Mouse (Mus musculus) heart, embryonic 10.5 days (tissue): ENCODE data around the gene Slc24a3. TPM values are rescaled to one million over a fixed set of nuclear protein-coding genes. Genes with fewer than 3 reads are reported as not detected.
A peak's percentile ranks its signal among the peaks of the same experiment; 100 is the strongest.

Source experiments
- DNase-seq: peaks from one replicate; pipeline ENCODE4 v3.0.0-alpha.2; 2017; ENCODE audit warnings: low spot score
- H3K27ac ChIP-seq: fragments of 300-500 bp; sonication (generic); 2 replicates; pipeline ENCODE4 v1.5.1; 2016; ENCODE audit warnings: mild to moderate bottlenecking
- H3K27me3 ChIP-seq: fragments of 300-500 bp; sonication (generic); 2 replicates; pipeline ENCODE4 v1.6.1; 2016; ENCODE audit warnings: mild to moderate bottlenecking; ENCODE audit not compliant: poor library complexity, insufficient read depth, severe bottlenecking
- H3K36me3 ChIP-seq: fragments of 300-500 bp; sonication (generic); 2 replicates; pipeline ENCODE4 v1.6.1; 2016; ENCODE audit warnings: mild to moderate bottlenecking, moderate library complexity
- H3K4me1 ChIP-seq: fragments of 300-500 bp; sonication (generic); 2 replicates; pipeline ENCODE4 v1.6.1; 2016; ENCODE audit warnings: mild to moderate bottlenecking
- H3K4me3 ChIP-seq: fragments of 300-500 bp; sonication (generic); 2 replicates; pipeline ENCODE4 v1.5.1; 2016; ENCODE audit warnings: mild to moderate bottlenecking, moderate library complexity
- H3K9me3 ChIP-seq: fragments of 300-500 bp; sonication (generic); 2 replicates; pipeline ENCODE4 v1.6.1; 2016; ENCODE audit warnings: mild to moderate bottlenecking, moderate library complexity
- WGBS: fragments of 180-500 bp; shearing (Covaris S2); methylation state at CpG from one replicate; pipeline ENCODE4 v1.1.7; 2016; 5-methylcytosine and 5-hydroxymethylcytosine counted together
- polyA plus RNA-seq: library from polyadenylated mRNA; unstranded; fragments of >200 nt; fragmentation: Nextera tagmentation; extraction: Ambion mirVana; gene quantifications from 2 replicates; pipeline ENCODE4 v1.2.1, GENCODE M21; 2016

Gene Slc24a3
- polyA plus RNA-seq, 1 experiment from 2014 or later, result 2.2 TPM

DNA sequence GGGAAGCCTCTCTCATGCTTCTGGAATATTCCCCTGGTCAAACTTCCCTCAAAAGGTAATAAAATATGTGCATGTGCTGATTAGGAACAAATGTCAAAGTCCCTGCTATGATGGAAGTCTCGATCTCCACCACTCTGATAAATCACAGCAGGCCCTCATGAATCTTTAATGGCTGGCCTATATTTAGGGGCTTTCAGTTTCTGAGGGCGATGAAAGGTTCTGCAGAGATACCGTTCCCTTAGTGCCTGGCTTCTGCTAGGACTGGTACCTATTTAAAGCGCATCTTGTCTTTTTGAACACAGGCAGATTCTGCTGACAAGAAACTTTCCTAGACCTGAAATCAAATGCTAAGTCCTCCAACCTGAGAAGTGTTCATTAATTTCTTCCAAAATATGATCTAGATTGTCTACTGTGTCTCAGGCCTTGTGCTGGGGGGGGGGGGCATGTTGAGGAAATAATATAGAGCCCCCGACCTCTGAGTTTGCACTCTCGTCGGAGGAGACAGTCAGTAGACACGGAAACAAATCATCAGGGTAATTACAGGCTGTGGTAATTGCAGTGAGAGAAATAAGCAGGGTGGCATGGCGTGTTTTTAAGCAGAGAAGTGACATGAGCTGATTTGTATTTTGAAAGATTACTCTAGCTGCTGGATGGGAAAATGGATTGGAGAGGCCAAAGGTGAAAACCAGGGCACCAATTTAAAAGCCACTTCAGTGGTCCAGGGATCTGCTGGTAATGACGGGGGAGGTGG is 230.1 kb downstream of the Slc24a3 start:
- Histone ChIP-seq H3K36me3 (no peaks in the 10 kb centered on the region), H3K27me3 (no peaks in the 10 kb centered on the region), H3K4me1 (peaks cover 27% of the 10 kb centered on the region), H3K9me3 (no peaks in the 10 kb centered on the region), H3K27ac (peak overlapping the region; percentile 70), H3K4me3 (no peak overlapping the region)
- DNase-seq, result peak; percentile 64
- 31% methylated on average over 10 of the region's 10 CpGs for WGBS

DNA sequence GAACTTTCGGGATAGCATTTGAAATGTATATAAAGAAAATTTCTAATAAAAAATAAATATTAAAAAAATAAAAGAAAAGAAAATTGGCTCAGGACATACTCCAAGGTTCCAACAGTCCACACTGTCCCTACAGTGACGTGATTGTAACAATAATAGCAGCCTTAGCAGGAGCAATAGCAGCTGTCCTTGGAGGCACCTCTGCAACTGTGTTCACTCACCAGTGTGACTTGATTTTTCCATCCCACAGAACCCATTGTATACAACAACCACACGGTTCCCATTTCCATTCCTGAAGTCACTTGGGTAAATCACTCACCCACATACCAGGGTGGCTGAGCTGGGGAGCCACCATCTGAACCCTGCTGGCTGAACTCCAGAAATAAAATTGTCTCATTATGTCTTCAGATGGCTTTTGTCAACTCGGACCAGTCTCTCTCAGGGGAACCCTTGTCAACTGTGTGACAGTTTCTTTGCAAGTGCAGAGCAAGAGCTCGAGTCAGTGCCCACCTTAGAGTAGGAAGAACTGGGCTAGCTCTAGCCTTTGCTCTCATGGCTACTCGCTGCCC is 233.8 kb downstream of the Slc24a3 start:
- Histone ChIP-seq H3K4me3 (no peak overlapping the region), H3K4me1 (peaks cover 35% of the 10 kb centered on the region), H3K27ac (peak overlapping the region; percentile 29; the same call in 1 of the 2 replicates), H3K36me3 (no peaks in the 10 kb centered on the region), H3K9me3 (no peaks in the 10 kb centered on the region), H3K27me3 (no peaks in the 10 kb centered on the region)
- WGBS, result 63% methylated on average over 6 of the region's 6 CpGs
- DNase-seq, result peak; percentile 63

DNA sequence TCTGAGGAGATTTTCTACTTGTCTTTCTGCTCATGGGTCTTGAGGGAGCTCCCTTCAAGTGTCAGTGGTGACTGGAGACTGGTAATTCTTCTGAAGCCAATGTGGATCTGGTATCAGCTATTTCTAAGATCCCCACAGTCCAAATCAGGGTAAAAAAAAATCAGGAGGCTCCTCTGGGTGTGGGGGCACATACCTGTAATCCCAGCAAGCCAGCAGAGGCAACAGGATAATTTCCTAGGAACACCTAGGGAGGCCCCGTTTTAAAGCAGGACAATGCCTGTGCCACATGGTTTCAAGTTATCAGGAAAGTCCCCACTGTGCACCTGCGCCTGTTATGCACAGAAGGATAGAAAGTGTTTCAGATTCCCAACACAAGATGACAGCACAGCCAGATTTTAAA is 234.4 kb downstream of the Slc24a3 start:
- Histone ChIP-seq H3K36me3 (no peaks in the 10 kb centered on the region), H3K9me3 (no peaks in the 10 kb centered on the region), H3K4me3 (no peak overlapping the region), H3K4me1 (peaks cover 34% of the 10 kb centered on the region), H3K27ac (no peak overlapping the region), H3K27me3 (no peaks in the 10 kb centered on the region)
- peak; percentile 71 for DNase-seq
- WGBS, result 77% methylated on average over 2 of the region's 2 CpGs

DNA sequence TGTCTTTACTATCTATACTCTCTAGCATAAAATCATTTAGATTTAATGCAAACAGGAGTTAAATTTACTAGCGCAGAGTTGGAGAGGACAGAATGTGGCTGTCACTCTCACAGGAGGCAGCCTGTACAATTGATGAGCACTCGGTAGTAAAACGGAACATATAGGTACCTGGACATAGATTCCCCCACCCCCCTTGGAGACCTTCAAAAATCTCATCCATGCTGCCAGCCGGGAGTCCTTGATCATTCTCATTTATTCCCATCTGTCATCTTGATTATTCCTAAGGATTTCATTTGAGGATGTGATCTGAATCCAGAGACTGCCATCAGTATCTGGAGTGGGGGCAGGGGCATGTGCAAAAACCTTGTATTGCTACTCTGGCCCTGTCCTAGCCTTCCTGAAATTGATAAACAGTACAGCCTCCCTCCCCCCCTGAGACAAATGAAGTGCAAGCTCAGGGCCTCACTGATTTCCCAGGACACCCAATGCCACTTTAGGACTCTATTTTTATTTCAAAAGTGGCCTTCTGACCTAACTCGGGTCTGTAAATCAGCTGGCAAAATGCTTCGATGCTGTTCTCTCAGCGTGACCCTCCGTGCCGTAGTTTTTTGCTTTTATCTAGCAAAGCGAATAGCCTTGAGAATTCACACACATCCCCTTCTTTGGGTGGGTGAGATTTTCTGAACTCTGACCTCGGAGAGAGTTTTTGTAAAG is 237.4 kb downstream of the Slc24a3 start:
- peak; percentile 69 for DNase-seq

DNA sequence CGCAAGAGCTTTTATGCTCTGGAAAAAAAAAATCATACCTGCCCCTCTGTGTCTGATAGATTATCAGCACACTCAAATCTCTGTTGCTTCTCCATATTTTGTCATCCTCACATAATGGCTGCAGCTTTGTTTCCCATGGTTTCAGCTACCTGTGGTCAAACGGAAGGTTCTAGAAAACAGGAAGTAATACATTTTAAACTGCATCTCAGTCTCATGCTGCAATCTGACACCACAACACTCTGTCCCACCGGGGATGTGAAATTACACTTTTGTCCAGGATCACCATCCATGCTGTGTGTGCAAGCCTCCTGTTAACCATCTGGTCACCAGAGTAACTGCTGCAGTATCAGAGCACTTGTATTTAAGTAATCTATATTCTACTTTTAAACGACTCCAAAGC is 238.2 kb downstream of the Slc24a3 start:
- Histone ChIP-seq H3K27ac (peak overlapping the region; percentile 69; the same call in 1 of the 2 replicates), H3K36me3 (no peaks in the 10 kb centered on the region), H3K4me3 (no peak overlapping the region), H3K9me3 (no peaks in the 10 kb centered on the region), H3K27me3 (no peaks in the 10 kb centered on the region), H3K4me1 (peaks cover 21% of the 10 kb centered on the region)
- 57% methylated on average over 4 of the region's 4 CpGs for WGBS
- peak; percentile 56 for DNase-seq

More for the DNA sequence above, 237.4 kb downstream of the Slc24a3 start:
- H3K36me3 ChIP-seq, result no peaks in the 10 kb centered on the region
- H3K27ac ChIP-seq, result peak overlapping the region; percentile 69; the same call in 1 of the 2 replicates
- H3K27me3 ChIP-seq, result no peaks in the 10 kb centered on the region
- no peak overlapping the region for H3K4me3 ChIP-seq
- H3K9me3 ChIP-seq, result no peaks in the 10 kb centered on the region
- 47% methylated on average over 11 of the region's 11 CpGs for WGBS
- H3K4me1 ChIP-seq, result peaks cover 21% of the 10 kb centered on the region

DNA sequence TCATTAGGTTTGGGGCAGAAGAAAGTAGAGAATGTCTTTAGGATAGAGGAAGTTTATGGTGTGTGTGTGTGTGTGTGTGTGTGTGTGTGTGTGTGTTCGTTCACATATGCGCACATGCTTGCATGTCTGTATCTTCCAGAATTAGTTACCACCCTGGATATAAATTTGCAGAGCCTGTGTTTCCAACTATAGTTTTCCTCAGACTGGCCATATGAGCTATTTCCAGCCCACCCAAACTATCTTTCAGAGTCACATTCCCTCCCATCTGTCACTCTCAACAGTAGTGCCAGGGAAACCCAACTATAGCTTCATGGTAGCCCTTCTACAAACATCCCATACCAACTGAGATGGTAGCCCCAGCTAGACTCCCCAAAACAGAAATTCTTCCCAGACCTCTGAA is 250.2 kb downstream of the Slc24a3 start:
- Histone ChIP-seq H3K27ac (no peak overlapping the region), H3K36me3 (no peaks in the 10 kb centered on the region), H3K4me3 (no peak overlapping the region), H3K4me1 (peaks cover 3% of the 10 kb centered on the region; the same call in 1 of the 2 replicates), H3K27me3 (no peaks in the 10 kb centered on the region), H3K9me3 (no peaks in the 10 kb centered on the region)
- WGBS, result 78% methylated on average over 2 of the region's 2 CpGs
- no peak for DNase-seq

DNA sequence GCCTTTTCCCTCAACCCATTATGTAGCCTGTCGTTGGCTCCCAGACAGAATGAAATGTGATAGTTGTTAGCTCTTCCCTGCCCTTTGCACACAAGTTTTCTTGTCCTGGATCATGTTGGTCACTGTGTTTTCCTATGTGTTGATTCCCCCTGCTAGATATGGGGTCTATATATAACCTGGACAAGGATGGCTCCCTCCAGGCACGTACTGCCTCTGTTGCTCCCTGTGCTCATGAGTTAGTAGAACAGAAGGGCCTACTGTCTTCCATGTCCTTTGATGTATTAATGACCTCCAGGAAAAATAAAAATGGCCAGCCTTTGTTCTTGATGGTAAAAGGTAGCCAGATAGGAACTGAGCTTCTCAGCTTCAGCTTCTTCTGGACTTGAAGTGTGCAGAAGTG is 251.5 kb downstream of the Slc24a3 start:
- Histone ChIP-seq H3K4me3 (no peak overlapping the region), H3K27me3 (no peaks in the 10 kb centered on the region), H3K4me1 (peaks cover 3% of the 10 kb centered on the region; the same call in 1 of the 2 replicates), H3K9me3 (no peaks in the 10 kb centered on the region), H3K36me3 (no peaks in the 10 kb centered on the region), H3K27ac (peak overlapping the region; percentile 42; the same call in 1 of the 2 replicates)
- DNase-seq, result no peak
- 30% methylated on average over 2 of the region's 2 CpGs for WGBS

DNA sequence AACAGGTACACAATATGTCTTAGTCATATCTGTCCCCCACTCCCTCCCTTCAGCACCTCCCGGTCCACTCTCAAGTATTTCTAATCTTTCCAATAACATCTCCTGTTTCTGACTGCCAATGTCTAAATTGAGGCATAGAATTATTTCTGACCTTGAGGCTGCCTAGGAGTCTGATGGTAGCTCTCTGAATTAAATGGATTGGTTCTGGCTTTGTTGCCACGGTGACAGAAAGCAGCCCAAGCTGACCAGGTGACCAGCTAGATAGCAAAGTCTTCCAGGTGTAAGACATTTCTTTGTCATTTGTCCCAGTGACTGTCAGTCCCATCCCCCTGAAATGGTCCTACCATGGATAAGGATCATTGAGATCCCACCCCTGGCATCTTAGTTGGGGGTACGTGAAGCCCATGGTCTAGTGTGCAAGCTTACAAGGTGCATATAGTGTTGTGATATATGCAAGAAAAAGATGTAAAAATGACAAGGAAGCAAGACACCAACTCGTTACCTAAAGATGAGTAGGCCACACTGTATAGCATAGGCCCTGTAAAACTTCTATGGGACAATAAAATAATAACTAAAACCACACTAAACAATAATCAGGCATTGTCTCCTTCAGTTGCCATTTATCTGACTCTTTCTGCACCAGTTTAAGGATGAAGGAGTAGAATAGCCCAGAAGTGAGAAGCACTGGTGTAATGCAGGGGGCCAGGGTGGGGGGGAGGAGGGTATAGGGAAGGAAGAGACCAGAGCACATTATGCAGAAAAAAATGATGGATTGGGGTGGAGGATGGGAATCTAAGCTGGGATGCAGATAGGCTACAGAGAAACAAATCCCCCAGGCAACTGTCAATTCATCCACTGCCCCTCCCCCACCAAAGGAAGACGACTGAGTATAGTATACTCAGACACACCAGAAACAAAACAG is 253.7 kb downstream of the Slc24a3 start:
- no peak for DNase-seq
- Histone ChIP-seq H3K27ac (no peak overlapping the region), H3K9me3 (no peaks in the 10 kb centered on the region), H3K27me3 (no peaks in the 10 kb centered on the region), H3K4me3 (no peak overlapping the region), H3K4me1 (peaks cover 3% of the 10 kb centered on the region; the same call in 1 of the 2 replicates), H3K36me3 (no peaks in the 10 kb centered on the region)
- WGBS, result 82% methylated on average over 5 of the region's 5 CpGs

DNA sequence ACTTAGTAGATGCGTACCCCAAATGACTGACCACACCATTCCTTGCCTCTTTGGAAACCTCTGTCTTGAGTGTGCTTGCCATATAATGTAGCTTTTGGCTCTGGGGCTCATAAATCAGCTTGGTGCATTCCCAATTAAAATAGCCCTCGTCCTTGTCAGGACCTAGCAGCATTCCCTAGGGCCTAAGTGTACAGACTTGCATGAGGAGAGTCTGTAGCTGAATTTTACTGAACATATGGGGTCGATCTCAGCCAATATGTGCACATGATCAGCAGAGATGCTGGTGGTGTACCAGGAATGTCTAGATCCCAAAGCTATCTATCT is 254.3 kb downstream of the Slc24a3 start:
- Histone ChIP-seq H3K9me3 (no peaks in the 10 kb centered on the region), H3K4me1 (peaks cover 3% of the 10 kb centered on the region; the same call in 1 of the 2 replicates), H3K4me3 (no peak overlapping the region), H3K36me3 (no peaks in the 10 kb centered on the region), H3K27me3 (no peaks in the 10 kb centered on the region), H3K27ac (no peak overlapping the region)
- WGBS, result 79% methylated on average over 3 of the region's 3 CpGs
- no peak for DNase-seq

DNA sequence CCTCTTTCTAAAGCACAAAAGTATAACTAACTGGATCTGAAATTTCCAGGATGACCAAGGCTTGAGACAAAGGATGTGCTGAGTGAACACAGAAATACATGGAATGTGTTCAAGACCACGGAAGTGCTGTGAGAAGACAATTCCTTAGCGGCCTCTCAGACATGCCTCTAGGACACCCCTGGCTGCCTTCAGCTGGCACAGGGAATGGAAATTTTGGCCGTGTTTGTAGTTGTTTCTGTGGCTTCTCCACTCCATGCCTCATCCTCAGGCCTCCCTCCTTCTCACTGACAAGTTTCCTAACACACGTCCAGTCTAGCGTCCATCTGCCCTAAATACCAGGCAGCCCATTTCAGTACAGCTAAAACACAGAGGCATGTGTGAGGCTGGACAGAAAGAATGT is 262.4 kb downstream of the Slc24a3 start:
- no peaks in the 10 kb centered on the region for H3K9me3 ChIP-seq
- no peak overlapping the region for H3K4me3 ChIP-seq
- no peaks in the 10 kb centered on the region for H3K27me3 ChIP-seq
- H3K36me3 ChIP-seq, result no peaks in the 10 kb centered on the region
- 82% methylated on average over 5 of the region's 5 CpGs for WGBS
- no peak overlapping the region for H3K27ac ChIP-seq
- peak; percentile 66 for DNase-seq
- no peaks in the 10 kb centered on the region for H3K4me1 ChIP-seq

DNA sequence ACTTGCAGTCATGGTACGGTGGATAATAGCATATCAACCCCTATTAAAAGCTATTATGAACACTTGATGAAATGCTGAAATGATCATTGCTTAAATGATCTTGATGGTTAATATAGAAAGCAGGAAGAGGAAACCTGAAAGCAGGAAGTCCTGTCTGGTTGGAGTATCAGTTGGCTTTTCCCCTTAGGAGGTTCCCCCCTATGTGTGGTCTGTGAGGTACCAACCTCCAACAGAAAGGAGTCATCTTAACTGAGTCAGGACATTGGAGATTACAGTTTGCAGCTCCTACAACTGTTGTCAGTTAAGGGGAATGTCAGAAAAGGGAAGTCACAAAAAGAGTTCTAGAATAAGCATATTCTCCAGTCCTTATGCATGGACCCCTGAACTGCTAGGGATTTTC is 266.5 kb downstream of the Slc24a3 start:
- Histone ChIP-seq H3K27ac (no peak overlapping the region), H3K36me3 (no peaks in the 10 kb centered on the region), H3K27me3 (no peaks in the 10 kb centered on the region), H3K4me1 (no peaks in the 10 kb centered on the region), H3K4me3 (no peak overlapping the region), H3K9me3 (no peaks in the 10 kb centered on the region)
- DNase-seq, result no peak
- 79% methylated on average over 1 of the region's 1 CpGs for WGBS

DNA sequence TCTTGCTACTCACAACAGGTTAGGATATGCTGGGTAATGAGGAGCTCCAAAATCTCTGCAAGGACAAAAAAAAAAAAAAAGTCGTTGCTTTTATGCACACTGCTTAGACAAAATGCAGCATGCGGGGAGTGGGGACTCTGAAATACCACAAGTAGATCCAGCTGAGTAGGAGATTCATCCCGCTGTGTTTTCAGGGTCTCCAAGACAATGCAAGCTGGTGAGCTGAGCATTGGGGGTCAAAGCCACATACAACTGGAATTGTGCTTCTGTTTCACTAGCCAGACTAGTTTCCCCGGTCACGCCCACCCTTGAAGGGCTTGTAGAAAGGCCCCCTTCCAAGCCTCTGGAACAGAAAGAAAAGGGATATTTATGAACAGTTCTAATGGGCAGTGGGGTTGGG is 270.8 kb downstream of the Slc24a3 start:
- H3K9me3 ChIP-seq, result no peaks in the 10 kb centered on the region

More for the DNA sequence above, 270.8 kb downstream of the Slc24a3 start:
- WGBS, result 72% methylated on average over 5 of the region's 5 CpGs
- no peak overlapping the region for H3K27ac ChIP-seq
- H3K27me3 ChIP-seq, result no peaks in the 10 kb centered on the region
- no peaks in the 10 kb centered on the region for H3K36me3 ChIP-seq
- no peak for DNase-seq
- no peak overlapping the region for H3K4me3 ChIP-seq
- no peaks in the 10 kb centered on the region for H3K4me1 ChIP-seq
